Mouse (Mus musculus): ENCODE results near the gene Icos. TPM values are rescaled to one million over a fixed set of nuclear protein-coding genes. Genes with fewer than 3 reads are reported as not detected.

Gene Icos
- total RNA-seq, 1 experiment, result not detected

GRCm38 (mm10) chr1:60958287-60958686 is 19.4 kb upstream of the Icos start:
- Histone ChIP-seq H3K4me1 (ENCODE audit: control insufficient read depth in 2 of 2, insufficient read depth in 2 of 2, low read length in 2 of 2, poor library complexity in 1 of 2) (no peaks in the 10 kb centered on the region), H3K9ac (ENCODE audit: insufficient read depth, low read depth, low read length, poor library complexity, severe bottlenecking) (no peak overlapping the region), H3K36me3 (ENCODE audit: control insufficient read depth, insufficient read depth, low read length, poor library complexity, severe bottlenecking) (no peaks in the 10 kb centered on the region), H3K27ac (ENCODE audit: insufficient read depth, low read depth, low read length, poor library complexity, severe bottlenecking) (no peak overlapping the region), H3K9me3 (ENCODE audit: control insufficient read depth, insufficient read depth, low read depth, low read length) (no peaks in the 10 kb centered on the region), H3K4me3 (ENCODE audit: insufficient read depth in 1 of 2, low read depth in 1 of 2, low read length in 2 of 2, poor library complexity in 1 of 2, severe bottlenecking in 1 of 2) (no peak overlapping the region)
- no peak for DNase-seq (ENCODE audit: low read depth, low spot score)
- in situ Hi-C loops (cut with MboI; ENCODE audit: low sequenced_read_pairs in 2 of 2, unreplicated experiment in 2 of 2), result no loop called here
- TF ChIP-seq ZNF384 (IDR thresholded peaks at IDR 0.05; ENCODE audit: low read depth, low read length), result no peak
- no peak for TF ChIP-seq ZC3H11A (IDR thresholded peaks at IDR 0.05; ENCODE audit: borderline replicate concordance, low read depth, low read length)
- TF ChIP-seq MAFK (IDR thresholded peaks at IDR 0.05; ENCODE audit: insufficient read depth, low read depth, low read length), result no peak
- TF ChIP-seq CHD2 (IDR thresholded peaks at IDR 0.05; ENCODE audit: low read depth, low read length), result no peak
- no peak for TF ChIP-seq HCFC1 (IDR thresholded peaks at IDR 0.05; ENCODE audit: borderline replicate concordance, insufficient read depth, low read length)

DNA sequence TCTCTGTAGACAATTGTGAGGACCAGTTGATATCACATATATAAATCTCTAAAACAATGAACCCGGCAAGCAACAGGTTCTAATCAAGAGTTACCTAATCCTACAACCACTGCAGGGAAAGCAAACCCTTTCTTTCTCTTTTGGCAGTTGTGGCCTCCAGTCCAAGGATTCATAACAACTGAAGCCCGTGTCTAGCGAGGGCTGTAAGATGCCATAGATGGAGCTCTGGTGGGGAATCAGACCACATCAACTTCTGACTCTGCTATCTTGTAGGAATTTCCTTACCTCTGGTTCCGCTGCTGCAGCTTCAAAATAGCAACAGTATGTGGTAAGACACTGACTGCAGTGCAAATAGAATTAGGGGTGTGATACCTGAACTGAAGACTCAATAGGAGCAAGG is 18.5 kb upstream of the Icos start:
- H3K4me1 ChIP-seq (ENCODE audit: control insufficient read depth in 2 of 2, insufficient read depth in 2 of 2, low read length in 2 of 2, poor library complexity in 1 of 2), result no peaks in the 10 kb centered on the region
- in situ Hi-C loops (cut with MboI; ENCODE audit: low sequenced_read_pairs in 2 of 2, unreplicated experiment in 2 of 2), result no loop called here
- no peak for DNase-seq (ENCODE audit: low read depth, low spot score)
- H3K27ac ChIP-seq (ENCODE audit: insufficient read depth, low read depth, low read length, poor library complexity, severe bottlenecking), result no peak overlapping the region
- no peaks in the 10 kb centered on the region for H3K9me3 ChIP-seq (ENCODE audit: control insufficient read depth, insufficient read depth, low read depth, low read length)
- no peak overlapping the region for H3K9ac ChIP-seq (ENCODE audit: insufficient read depth, low read depth, low read length, poor library complexity, severe bottlenecking)
- no peak overlapping the region for H3K4me3 ChIP-seq (ENCODE audit: insufficient read depth in 1 of 2, low read depth in 1 of 2, low read length in 2 of 2, poor library complexity in 1 of 2, severe bottlenecking in 1 of 2)
- no peaks in the 10 kb centered on the region for H3K36me3 ChIP-seq (ENCODE audit: control insufficient read depth, insufficient read depth, low read length, poor library complexity, severe bottlenecking)
- TF ChIP-seq MAFK (IDR thresholded peaks at IDR 0.05; ENCODE audit: insufficient read depth, low read depth, low read length) (no peak), ZNF384 (IDR thresholded peaks at IDR 0.05; ENCODE audit: low read depth, low read length) (no peak), ZC3H11A (IDR thresholded peaks at IDR 0.05; ENCODE audit: borderline replicate concordance, low read depth, low read length) (no peak)

DNA sequence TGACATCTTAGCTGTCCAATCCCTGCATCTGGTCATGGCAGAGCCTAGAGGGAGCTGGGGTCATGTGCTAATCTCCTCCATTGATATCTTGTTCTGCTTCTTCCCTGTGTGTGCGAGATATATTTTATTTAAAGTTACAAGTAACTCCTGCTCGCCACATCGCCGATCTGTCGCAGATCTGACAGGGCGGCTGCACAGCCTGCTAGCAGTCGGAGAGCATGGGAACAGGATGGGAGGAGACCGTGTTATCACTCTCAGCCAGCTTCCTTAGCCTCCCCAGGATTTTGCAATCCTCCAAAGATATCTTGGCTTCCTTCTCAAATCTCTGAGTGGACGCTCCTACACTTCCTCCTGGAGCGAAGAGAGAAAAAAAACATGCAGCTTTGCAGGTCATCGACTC is 17.3 kb upstream of the Icos start:
- no peak overlapping the region for H3K4me3 ChIP-seq (ENCODE audit: insufficient read depth in 1 of 2, low read depth in 1 of 2, low read length in 2 of 2, poor library complexity in 1 of 2, severe bottlenecking in 1 of 2)
- H3K27ac ChIP-seq (ENCODE audit: insufficient read depth, low read depth, low read length, poor library complexity, severe bottlenecking), result no peak overlapping the region
- no peaks in the 10 kb centered on the region for H3K9me3 ChIP-seq (ENCODE audit: control insufficient read depth, insufficient read depth, low read depth, low read length)
- no peak for TF ChIP-seq CHD2 (IDR thresholded peaks at IDR 0.05; ENCODE audit: low read depth, low read length)
- no peak for TF ChIP-seq ZNF384 (IDR thresholded peaks at IDR 0.05; ENCODE audit: low read depth, low read length)
- TF ChIP-seq HCFC1 (IDR thresholded peaks at IDR 0.05; ENCODE audit: borderline replicate concordance, insufficient read depth, low read length), result no peak
- TF ChIP-seq MAFK (IDR thresholded peaks at IDR 0.05; ENCODE audit: insufficient read depth, low read depth, low read length), result no peak
- no peak for TF ChIP-seq ZC3H11A (IDR thresholded peaks at IDR 0.05; ENCODE audit: borderline replicate concordance, low read depth, low read length)
- H3K4me1 ChIP-seq (ENCODE audit: control insufficient read depth in 2 of 2, insufficient read depth in 2 of 2, low read length in 2 of 2, poor library complexity in 1 of 2), result no peaks in the 10 kb centered on the region
- no peak for DNase-seq (ENCODE audit: low read depth, low spot score)
- H3K36me3 ChIP-seq (ENCODE audit: control insufficient read depth, insufficient read depth, low read length, poor library complexity, severe bottlenecking), result no peaks in the 10 kb centered on the region
- H3K9ac ChIP-seq (ENCODE audit: insufficient read depth, low read depth, low read length, poor library complexity, severe bottlenecking), result no peak overlapping the region
- in situ Hi-C loops (cut with MboI; ENCODE audit: low sequenced_read_pairs in 2 of 2, unreplicated experiment in 2 of 2), result no loop called here

DNA sequence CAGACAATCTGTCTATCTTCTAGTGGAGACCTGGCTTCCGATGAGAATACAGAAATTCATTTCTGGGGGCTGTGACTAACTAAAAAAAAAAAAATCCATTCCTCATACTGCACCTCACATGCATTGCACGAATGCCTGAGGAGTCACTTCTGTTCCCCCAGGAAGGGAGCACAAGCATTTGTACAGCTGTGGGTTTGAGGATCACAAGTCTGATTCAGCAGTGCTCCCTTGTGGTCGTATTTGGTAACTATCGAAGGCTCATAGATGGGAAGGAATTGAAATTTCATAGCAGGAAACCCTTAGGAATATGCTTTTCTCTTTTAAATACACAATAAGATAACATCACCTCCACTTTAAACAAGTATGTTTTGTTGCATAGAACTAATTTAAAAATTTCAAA is 16.6 kb upstream of the Icos start:
- peak; percentile 27 for DNase-seq (ENCODE audit: low read depth, low spot score)
- Histone ChIP-seq H3K4me1 (ENCODE audit: control insufficient read depth in 2 of 2, insufficient read depth in 2 of 2, low read length in 2 of 2, poor library complexity in 1 of 2) (no peaks in the 10 kb centered on the region), H3K27ac (ENCODE audit: insufficient read depth, low read depth, low read length, poor library complexity, severe bottlenecking) (no peak overlapping the region), H3K9ac (ENCODE audit: insufficient read depth, low read depth, low read length, poor library complexity, severe bottlenecking) (no peak overlapping the region), H3K9me3 (ENCODE audit: control insufficient read depth, insufficient read depth, low read depth, low read length) (no peaks in the 10 kb centered on the region), H3K36me3 (ENCODE audit: control insufficient read depth, insufficient read depth, low read length, poor library complexity, severe bottlenecking) (no peaks in the 10 kb centered on the region), H3K4me3 (ENCODE audit: insufficient read depth in 1 of 2, low read depth in 1 of 2, low read length in 2 of 2, poor library complexity in 1 of 2, severe bottlenecking in 1 of 2) (no peak overlapping the region)
- no peak for TF ChIP-seq HCFC1 (IDR thresholded peaks at IDR 0.05; ENCODE audit: borderline replicate concordance, insufficient read depth, low read length)
- no peak for TF ChIP-seq ZNF384 (IDR thresholded peaks at IDR 0.05; ENCODE audit: low read depth, low read length)
- peak; percentile 61; the same call in 1 of the 2 replicates for TF ChIP-seq ZC3H11A (IDR thresholded peaks at IDR 0.05; ENCODE audit: borderline replicate concordance, low read depth, low read length)
- in situ Hi-C loops (cut with MboI; ENCODE audit: low sequenced_read_pairs in 2 of 2, unreplicated experiment in 2 of 2), result no loop called here

- in situ Hi-C loops (cut with MboI; ENCODE audit: low sequenced_read_pairs in 2 of 2, unreplicated experiment in 2 of 2), result no loop called here
- Histone ChIP-seq H3K36me3 (ENCODE audit: control insufficient read depth, insufficient read depth, low read length, poor library complexity, severe bottlenecking) (no peaks in the 10 kb centered on the region), H3K9ac (ENCODE audit: insufficient read depth, low read depth, low read length, poor library complexity, severe bottlenecking) (no peak overlapping the region), H3K4me1 (ENCODE audit: control insufficient read depth in 2 of 2, insufficient read depth in 2 of 2, low read length in 2 of 2, poor library complexity in 1 of 2) (no peaks in the 10 kb centered on the region), H3K9me3 (ENCODE audit: control insufficient read depth, insufficient read depth, low read depth, low read length) (no peaks in the 10 kb centered on the region), H3K27ac (ENCODE audit: insufficient read depth, low read depth, low read length, poor library complexity, severe bottlenecking) (no peak overlapping the region), H3K4me3 (ENCODE audit: insufficient read depth in 1 of 2, low read depth in 1 of 2, low read length in 2 of 2, poor library complexity in 1 of 2, severe bottlenecking in 1 of 2) (no peak overlapping the region)
- TF ChIP-seq ZC3H11A (IDR thresholded peaks at IDR 0.05; ENCODE audit: borderline replicate concordance, low read depth, low read length), result no peak
- DNase-seq (ENCODE audit: low read depth, low spot score), result peak; percentile 27
Measured at GRCm38 (mm10) chr1:60962095-60962494, 15.6 kb upstream of the Icos start.
